Mouse (Mus musculus) testis, adult 2 months (tissue): Measurements from ENCODE around the gene Pdcd5.

Experiments
- CTCF ChIP-seq: fragments of 200-500 bp; IDR thresholded peaks from 2 replicates; pipeline ENCODE4 v1.5.1; 2012; ENCODE audit warnings: low read depth, mild to moderate bottlenecking, inconsistent platforms, low read length, moderate library complexity; ENCODE audit not compliant: control insufficient read depth, insufficient read depth, insufficient replicate concordance
- POLR2A ChIP-seq: fragments of 200-500 bp; IDR thresholded peaks from 2 replicates; pipeline ENCODE4 v1.6.1; 2012; ENCODE audit warnings: low read depth, mild to moderate bottlenecking, inconsistent platforms, low read length, moderate library complexity; ENCODE audit not compliant: control insufficient read depth

DNA sequence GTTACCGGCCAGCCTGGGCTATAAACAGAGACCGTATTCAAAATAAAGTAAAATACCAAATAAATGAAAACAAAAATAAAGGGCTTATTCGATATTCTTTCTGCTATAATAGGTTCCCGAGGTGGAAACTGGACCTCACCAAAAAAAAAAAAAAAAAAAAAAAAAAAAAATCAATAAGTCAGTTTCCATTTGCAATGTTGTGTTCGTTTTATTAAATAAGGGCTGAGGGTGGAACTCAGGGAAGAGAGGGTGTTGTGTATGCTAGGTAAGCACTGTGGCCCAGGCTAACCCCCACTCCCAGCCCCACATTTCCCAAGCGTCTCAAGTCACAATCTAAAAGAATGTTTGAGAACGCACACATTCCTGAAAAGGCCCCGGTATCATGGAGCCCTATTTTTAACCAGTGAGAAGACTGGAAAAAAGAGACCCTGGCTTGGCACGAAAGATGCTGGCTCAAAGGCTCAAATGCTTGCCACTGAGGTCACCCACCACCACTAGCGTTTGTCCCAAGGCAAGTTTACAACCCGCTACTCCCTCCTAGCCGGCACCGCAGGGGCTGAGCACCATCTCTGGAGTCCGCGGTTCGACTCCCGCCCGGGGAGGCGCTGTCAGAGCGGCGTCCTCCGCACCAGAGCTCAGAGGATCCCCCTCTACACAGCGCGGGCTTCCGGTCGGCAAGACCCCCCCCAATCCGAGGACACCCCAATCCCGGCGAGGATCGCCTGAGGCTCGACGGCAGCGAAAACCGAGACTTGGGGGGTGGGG is 822 bp downstream of the Pdcd5 start:
- no peak for TF ChIP-seq CTCF
- no peak for TF ChIP-seq POLR2A
